Comparison of ENCODE assay signal across 11 mouse cellular contexts in the genomic region with DNA sequence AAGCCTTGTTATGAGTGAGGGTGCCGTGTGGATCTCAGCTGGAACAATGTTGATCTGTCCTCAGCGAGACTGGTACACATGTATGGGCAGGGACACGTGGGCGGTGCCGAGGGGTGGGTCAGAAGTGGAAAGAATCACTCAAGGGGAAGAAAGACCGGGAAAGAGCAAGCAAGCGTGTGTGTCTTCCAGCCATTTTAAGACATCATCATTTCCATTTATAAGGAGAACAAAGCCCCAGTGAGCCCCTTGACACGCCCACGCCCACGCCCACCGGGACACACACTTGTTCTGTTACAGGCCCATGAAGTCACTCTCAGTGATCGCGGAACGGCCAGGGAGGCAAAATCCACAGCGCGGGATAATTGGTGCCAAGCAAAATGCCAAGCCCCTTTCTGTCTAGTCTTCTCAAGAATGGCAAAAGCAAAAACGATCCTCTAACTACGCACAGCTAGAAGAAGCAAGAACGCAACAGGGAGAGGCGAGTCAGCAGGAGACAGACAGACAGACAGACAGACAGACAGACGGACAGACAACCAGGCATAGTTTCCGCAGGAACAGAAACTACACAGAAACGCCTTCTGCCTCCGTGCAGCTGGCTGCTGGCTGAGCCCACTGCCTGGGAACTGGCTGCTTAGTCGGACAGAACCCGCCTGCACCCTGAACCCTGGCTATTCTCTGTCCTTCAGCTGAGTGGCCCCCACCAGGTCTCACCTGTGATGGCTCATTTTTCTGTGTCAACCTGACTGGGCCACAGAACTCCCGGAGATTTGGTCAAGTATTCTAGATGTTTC.
DNase-seq lines count a peak whose midpoint lies in the region; ATAC-seq lines count a peak whose summit lies in the region.
"Had no signal": no experiment of that assay in that cellular context is flagged by ENCODE, and none has a peak within 500 bp of the region (broad histone marks: within the 10 kb centered on the region; RNA-seq: fewer than 3 reads in every experiment).

No protein-coding gene starts in this region.

- no peak overlapping the region for H3K27ac ChIP-seq in forebrain, embryonic 11.5 days (ENCODE audit: low read depth, low read length)
- H3K27ac ChIP-seq in forebrain, embryonic 10.5 days, result no peak overlapping the region
- H3K27ac ChIP-seq in hindbrain, embryonic 16.5 days (ENCODE audit: low read depth, low read length), result no peak overlapping the region
- H3K27ac ChIP-seq: heart, embryonic 13.5 days had no signal

- H3K36me3 ChIP-seq in forebrain, embryonic 11.5 days (ENCODE audit: control insufficient read depth, insufficient read depth, low read length), result no peaks in the 10 kb centered on the region
- H3K36me3 ChIP-seq in forebrain, embryonic 10.5 days (replicated peaks), result no peaks in the 10 kb centered on the region
- no peaks in the 10 kb centered on the region for H3K36me3 ChIP-seq in hindbrain, embryonic 16.5 days (ENCODE audit: control insufficient read depth, insufficient read depth, low read length)
- H3K36me3 ChIP-seq: heart, embryonic 13.5 days had no signal

- H3K27me3 ChIP-seq in forebrain, embryonic 11.5 days (ENCODE audit: control insufficient read depth, insufficient read depth, low read length), result no peaks in the 10 kb centered on the region
- H3K27me3 ChIP-seq in forebrain, embryonic 10.5 days (ENCODE audit: poor library complexity, severe bottlenecking), result peaks cover 8% of the 10 kb centered on the region; the same call in 1 of the 2 replicates
- H3K27me3 ChIP-seq in hindbrain, embryonic 16.5 days (replicated peaks; ENCODE audit: control insufficient read depth, insufficient read depth, low read length), result no peaks in the 10 kb centered on the region
- H3K27me3 ChIP-seq: heart, embryonic 13.5 days had no signal

- H3K4me3 ChIP-seq in forebrain, embryonic 11.5 days (ENCODE audit: low read depth, low read length), result no peak overlapping the region
- H3K4me3 ChIP-seq in forebrain, embryonic 10.5 days, result no peak overlapping the region
- no peak overlapping the region for H3K4me3 ChIP-seq in hindbrain, embryonic 16.5 days (ENCODE audit: low read length)
- H3K4me3 ChIP-seq: heart, embryonic 13.5 days had no signal

- no peak overlapping the region for H3K4me2 ChIP-seq in forebrain, embryonic 11.5 days (ENCODE audit: low read depth, low read length, severe bottlenecking)
- H3K4me2 ChIP-seq in hindbrain, embryonic 16.5 days (ENCODE audit: low read length), result peak overlapping the region; percentile 39
- H3K4me2 ChIP-seq: heart, embryonic 13.5 days had no signal

- DNase-seq in forebrain, embryonic 11.5 days (ENCODE audit: low spot score), result peak; percentile 58
- no peak for DNase-seq in forebrain, embryonic 10.5 days (ENCODE audit: extremely low spot score, low spot score)
- peak; percentile 65 for DNase-seq in testis, postnatal 10 days (ENCODE audit: low spot score)
- DNase-seq in testis, postnatal 14 days (ENCODE audit: low spot score), result no peak
- no peak for DNase-seq in ovary, postnatal 36 days (ENCODE audit: low spot score)
- DNase-seq: lung, adult 2 months; thymus, postnatal 36 days had no signal

- WGBS in forebrain, embryonic 11.5 days, result 80% methylated on average over 27 of the region's 27 CpGs
- WGBS in forebrain, embryonic 10.5 days, result 86% methylated on average over 27 of the region's 27 CpGs
- 53% methylated on average over 27 of the region's 27 CpGs for WGBS in hindbrain, embryonic 16.5 days

- no peak overlapping the region for H3K9ac ChIP-seq in forebrain, embryonic 11.5 days (ENCODE audit: low read length)
- no peak overlapping the region for H3K9ac ChIP-seq in hindbrain, embryonic 16.5 days (ENCODE audit: low read depth, low read length)
- H3K9ac ChIP-seq: heart, embryonic 13.5 days had no signal

- no peaks in the 10 kb centered on the region for H3K9me3 ChIP-seq in forebrain, embryonic 11.5 days (ENCODE audit: control insufficient read depth, low read length)
- no peaks in the 10 kb centered on the region for H3K9me3 ChIP-seq in forebrain, embryonic 10.5 days
- no peaks in the 10 kb centered on the region for H3K9me3 ChIP-seq in hindbrain, embryonic 16.5 days (ENCODE audit: control insufficient read depth, low read length)
- H3K9me3 ChIP-seq: heart, embryonic 13.5 days had no signal

- peaks cover 3% of the 10 kb centered on the region; the same call in 1 of the 2 replicates for H3K4me1 ChIP-seq in forebrain, embryonic 11.5 days (replicated peaks; ENCODE audit: control insufficient read depth, insufficient read depth, low read length)
- H3K4me1 ChIP-seq in forebrain, embryonic 10.5 days, result peaks cover 27% of the 10 kb centered on the region
- H3K4me1 ChIP-seq in hindbrain, embryonic 16.5 days (ENCODE audit: control insufficient read depth, insufficient read depth, low read depth, low read length), result peaks cover 2% of the 10 kb centered on the region; the same call in 1 of the 2 replicates

- no peak; the same call in 1 of the 2 replicates for ATAC-seq in forebrain, embryonic 11.5 days (replicated peaks; ENCODE audit: low FRiP score)
- ATAC-seq in hindbrain, embryonic 16.5 days, result no peak
- no peak for ATAC-seq in erythroid progenitor cell, adult 5-6 weeks (replicated peaks; ENCODE audit: low FRiP score, poor library complexity, severe bottlenecking)
- ATAC-seq in megakaryocyte, adult 5-6 weeks (ENCODE audit: poor library complexity, severe bottlenecking), result no peak

Comparison
In these comparisons a context has a peak if more than half of its experiments do, and no peak if none do; other contexts are left out.
1. DNase-seq: peak in forebrain, embryonic 11.5 days (single experiment) and testis, postnatal 10 days (single experiment); none in forebrain, embryonic 10.5 days (single experiment), testis, postnatal 14 days (single experiment) and ovary, postnatal 36 days (single experiment).